Mouse (Mus musculus) myocyte (in vitro differentiated cells): Measurements from ENCODE around the gene Btg1.

Experiments used
- CEBPB ChIP-seq: IDR thresholded peaks from 2 replicates; pipeline ENCODE4 v1.6.1; 2011; ENCODE audit warnings: mild to moderate bottlenecking, moderate library complexity; ENCODE audit not compliant: poor library complexity, insufficient read depth, severe bottlenecking
- E2F4 ChIP-seq: IDR thresholded peaks from one replicate; pipeline ENCODE4 v1.6.1; 2011; ENCODE audit warnings: mild to moderate bottlenecking, control low read depth, moderate library complexity; ENCODE audit not compliant: insufficient read depth
- MAX ChIP-seq: IDR thresholded peaks from one replicate; pipeline ENCODE4 v1.6.1; 2011; ENCODE audit warnings: low read depth, mild to moderate bottlenecking, control low read depth
- MYOD1 ChIP-seq, 3 experiments: IDR thresholded peaks; one replicate each; pipeline ENCODE4 v1.6.1; 2011; ENCODE audit warnings: control low read depth in 2 of 3, low read depth in 2 of 3, mild to moderate bottlenecking in 2 of 3, moderate library complexity in 1 of 3; ENCODE audit not compliant: insufficient read length in 2 of 3, control insufficient read depth in 1 of 3
- MYOG ChIP-seq, 3 experiments: IDR thresholded peaks; one replicate each; pipeline ENCODE4 v1.6.1; 2011; ENCODE audit warnings: control low read depth in 2 of 3, low read depth in 2 of 3, mild to moderate bottlenecking in 2 of 3; ENCODE audit not compliant: insufficient read length in 2 of 3, control insufficient read depth in 1 of 3, insufficient read depth in 1 of 3
- POLR2A ChIP-seq: IDR thresholded peaks from one replicate; pipeline ENCODE4 v1.6.1; 2011; ENCODE audit warnings: low read depth, mild to moderate bottlenecking, control low read depth, moderate library complexity; ENCODE audit not compliant: insufficient read length
- POLR2AphosphoS2 ChIP-seq: IDR thresholded peaks from one replicate; pipeline ENCODE4 v1.6.1; 2011; ENCODE audit warnings: low read depth, control low read depth; ENCODE audit not compliant: insufficient read length
- REST ChIP-seq: IDR thresholded peaks from one replicate; pipeline ENCODE4 v1.6.1; 2011; ENCODE audit warnings: mild to moderate bottlenecking, control low read depth, moderate library complexity; ENCODE audit not compliant: insufficient read depth, insufficient read length
- TCF12 ChIP-seq: IDR thresholded peaks from one replicate; pipeline ENCODE4 v1.6.1; 2011; ENCODE audit warnings: mild to moderate bottlenecking, control low read depth; ENCODE audit not compliant: poor library complexity, insufficient read depth, severe bottlenecking
- TCF3 ChIP-seq: IDR thresholded peaks from one replicate; pipeline ENCODE4 v1.6.1; 2011; ENCODE audit warnings: low read depth, control low read depth; ENCODE audit not compliant: insufficient read length
- USF1 ChIP-seq: IDR thresholded peaks from one replicate; pipeline ENCODE4 v1.6.1; 2011; ENCODE audit warnings: low read depth, mild to moderate bottlenecking, control low read depth, moderate library complexity

GRCm38 (mm10) chr10:96655066-96655465 is 38.3 kb downstream of the Btg1 start:
- no peak for TF ChIP-seq POLR2A
- TF ChIP-seq E2F4: no peak
- no peak for TF ChIP-seq POLR2AphosphoS2
- no peak for TF ChIP-seq TCF12
- no peak for TF ChIP-seq USF1
- no peak for TF ChIP-seq MAX
- TF ChIP-seq CEBPB: no peak
- no peak for TF ChIP-seq MYOD1 (IDR thresholded peaks at IDR 0.05; ENCODE audit: control insufficient read depth in 1 of 3, insufficient read length in 2 of 3, low read depth in 2 of 3)
- TF ChIP-seq MYOG (IDR thresholded peaks at IDR 0.05; ENCODE audit: control insufficient read depth in 1 of 3, insufficient read depth in 1 of 3, insufficient read length in 2 of 3, low read depth in 2 of 3): no peak
- no peak for TF ChIP-seq TCF3
- no peak for TF ChIP-seq REST
